Mouse (Mus musculus) lung, postnatal 36 days (tissue): ENCODE measurements around the gene Pcgf1.

ENCODE experiments used
- DNase-seq: peaks from one replicate; pipeline ENCODE4 v3.0.0; 2022; ENCODE audit warnings: mixed read lengths

Pcgf1 gene

GRCm38 (mm10) chr6:83077630-83078323 is at the start of gene Pcgf1:
TSS of gene Pcgf1 (plus strand) at chr6:83077869.
- peak; percentile 27 for DNase-seq

- no peak for DNase-seq
These were observed 47.9 kb upstream of the Pcgf1 start for GRCm38 (mm10) chr6:83029777-83030176.

GRCm38 (mm10) chr6:83031111-83031510 is 46.6 kb upstream of the Pcgf1 start:
- no peak for DNase-seq

- no peak for DNase-seq
These were observed 45.6 kb upstream of the Pcgf1 start for GRCm38 (mm10) chr6:83031921-83032590.

GRCm38 (mm10) chr6:83032769-83033191 is 44.9 kb upstream of the Pcgf1 start:
- DNase-seq = peak; percentile 53

- DNase-seq = peak; percentile 74
These were observed 44.2 kb upstream of the Pcgf1 start, which contains the start of the genes Dok1 and Loxl3 for GRCm38 (mm10) chr6:83033249-83034185. TSS of gene Dok1 (minus strand) at chr6:83033471. TSS of gene Loxl3 (plus strand) at chr6:83034173.

- DNase-seq = no peak
These were observed 43.1 kb upstream of the Pcgf1 start for GRCm38 (mm10) chr6:83034463-83035055.

- DNase-seq = no peak
These were observed 40.5 kb upstream of the Pcgf1 start for GRCm38 (mm10) chr6:83037188-83037587.

- peak; percentile 97 for DNase-seq
These were observed 39.1 kb upstream of the Pcgf1 start for GRCm38 (mm10) chr6:83038496-83039012.

- DNase-seq = no peak
These were observed 37.1 kb upstream of the Pcgf1 start for GRCm38 (mm10) chr6:83040601-83041000.

- DNase-seq = no peak
These were observed 34.1 kb upstream of the Pcgf1 start for GRCm38 (mm10) chr6:83043561-83043960.

- no peak for DNase-seq
These were observed 33.7 kb upstream of the Pcgf1 start for GRCm38 (mm10) chr6:83043993-83044392.

GRCm38 (mm10) chr6:83044742-83045141 is 32.9 kb upstream of the Pcgf1 start:
- peak; percentile 22 for DNase-seq

GRCm38 (mm10) chr6:83049367-83049766 is 28.3 kb upstream of the Pcgf1 start:
- DNase-seq = no peak

- DNase-seq = peak; percentile 41
These were observed 24.3 kb upstream of the Pcgf1 start for GRCm38 (mm10) chr6:83053136-83053960.

- DNase-seq = peak; percentile 98
These were observed 23.4 kb upstream of the Pcgf1 start, which contains the start of gene Aup1 for GRCm38 (mm10) chr6:83054074-83054851. TSS of gene Aup1 (plus strand) at chr6:83054521.

- peak; percentile 43 for DNase-seq
These were observed 22.7 kb upstream of the Pcgf1 start, which contains the start of gene Htra2 for GRCm38 (mm10) chr6:83054871-83055431. TSS of gene Htra2 (minus strand) at chr6:83055273.

GRCm38 (mm10) chr6:83057790-83058189 is 19.9 kb upstream of the Pcgf1 start, which contains the start of gene Dqx1:
TSS of gene Dqx1 (plus strand) at chr6:83057844.
- peak; percentile 54 for DNase-seq

- DNase-seq = no peak
These were observed 18.9 kb upstream of the Pcgf1 start for GRCm38 (mm10) chr6:83058725-83059124.

GRCm38 (mm10) chr6:83065995-83066394 is 11.7 kb upstream of the Pcgf1 start:
- DNase-seq = no peak
